Mouse (Mus musculus) layer of hippocampus, adult 18-20 months (tissue): ENCODE measurements around the gene Fbxo42. TPM values are rescaled to one million over a fixed set of nuclear protein-coding genes. Genes with fewer than 3 reads are reported as not detected.

Experiments
- DNase-seq, 2 experiments: peaks; one replicate each; pipeline ENCODE4 v3.0.0; 2022; ENCODE audit warnings: low spot score in 2 of 2
- long read RNA-seq: library from polyadenylated mRNA; stranded (forward); transcript quantifications from one replicate; pipeline ENCODE4 v2.0.0, GENCODE M21; 2021
- total RNA-seq, 2 experiments: library from RNA; stranded (reverse); gene quantifications; 2 replicates each; pipeline ENCODE4 v1.2.3; 2021

Fbxo42 gene
- 10 to 100 TPM; 23.2 to 24.4 TPM for total RNA-seq
- long read RNA-seq, full-length matches to known transcripts = 34 of 46 reads
- long read RNA-seq, partial matches to known transcripts = 7 of 46 reads
- long read RNA-seq, other reads (novel, unspliced or antisense) = 5 of 46 reads

DNA sequence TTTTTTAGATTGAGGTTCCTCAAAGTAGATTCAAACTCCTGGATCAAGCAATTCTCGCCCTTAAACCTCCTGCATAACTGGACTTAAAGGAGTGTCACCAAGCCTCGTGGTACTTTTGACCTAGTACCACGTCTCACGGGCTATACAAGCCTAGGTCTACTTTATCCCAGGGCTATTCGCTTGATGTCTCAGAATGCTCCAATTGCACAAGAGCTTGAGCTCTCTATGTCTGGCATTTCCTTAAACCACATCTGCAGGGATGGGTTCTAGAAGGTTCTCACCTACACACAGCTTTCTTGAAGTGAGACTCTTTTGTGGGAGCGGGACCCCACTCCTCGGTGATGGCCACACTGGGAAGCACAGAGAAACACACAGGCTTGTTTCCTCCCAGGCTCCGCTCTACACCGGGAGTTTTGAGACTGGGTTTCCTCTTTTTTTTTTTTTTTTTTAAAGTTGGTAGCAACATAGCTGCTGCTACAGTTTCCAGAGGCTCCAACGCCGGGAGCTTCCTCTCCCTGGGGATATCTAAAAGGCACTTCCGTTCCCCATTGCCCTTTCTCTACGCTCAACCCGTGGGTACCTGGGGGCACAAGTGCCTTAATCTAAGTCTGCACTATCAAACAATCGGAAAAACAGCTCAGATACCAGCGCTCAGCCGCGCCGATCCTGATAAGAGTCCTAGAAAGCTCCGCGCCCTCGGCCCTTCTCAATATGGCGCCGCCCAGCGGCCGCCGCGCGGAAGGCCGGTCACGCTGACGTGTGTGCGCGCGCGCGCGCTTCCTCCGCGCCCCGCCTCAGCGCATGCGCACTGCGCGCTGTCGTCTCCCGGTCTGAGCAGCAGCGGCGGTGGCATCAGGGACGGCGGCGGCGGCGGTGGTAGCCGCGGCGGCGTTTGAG, at the start of gene Fbxo42:
Gene Fbxo42 (plus strand): TSS at position 802 of the 897 bp plus-strand sequence.
- peak; percentile 91 to 95 for DNase-seq

GRCm38 (mm10) chr4:141098935-141099334, 48.8 kb upstream of the Fbxo42 start:
- no peak for DNase-seq

DNA sequence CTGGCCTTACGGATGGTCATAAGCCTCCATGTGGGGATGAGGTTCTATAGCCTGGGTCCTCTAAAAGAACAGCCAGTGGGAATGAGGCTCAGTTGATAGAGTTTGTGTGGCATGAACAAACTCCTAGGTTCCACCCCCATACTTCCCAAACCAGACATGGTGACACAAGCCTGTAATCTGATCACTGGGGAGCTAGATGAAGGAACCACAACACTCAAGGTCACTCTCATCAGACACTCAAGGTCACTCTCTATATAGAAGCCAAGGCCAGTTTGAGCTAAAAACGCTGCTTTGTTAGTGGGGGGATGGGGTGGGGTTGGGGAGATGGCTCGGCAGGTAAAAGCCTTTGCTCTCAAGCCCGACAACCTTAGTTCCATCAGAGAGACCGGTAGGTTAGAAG, 47.8 kb upstream of the Fbxo42 start:
- DNase-seq = no peak

GRCm38 (mm10) chr4:141101291-141101690, 46.4 kb upstream of the Fbxo42 start:
- no peak for DNase-seq

DNA sequence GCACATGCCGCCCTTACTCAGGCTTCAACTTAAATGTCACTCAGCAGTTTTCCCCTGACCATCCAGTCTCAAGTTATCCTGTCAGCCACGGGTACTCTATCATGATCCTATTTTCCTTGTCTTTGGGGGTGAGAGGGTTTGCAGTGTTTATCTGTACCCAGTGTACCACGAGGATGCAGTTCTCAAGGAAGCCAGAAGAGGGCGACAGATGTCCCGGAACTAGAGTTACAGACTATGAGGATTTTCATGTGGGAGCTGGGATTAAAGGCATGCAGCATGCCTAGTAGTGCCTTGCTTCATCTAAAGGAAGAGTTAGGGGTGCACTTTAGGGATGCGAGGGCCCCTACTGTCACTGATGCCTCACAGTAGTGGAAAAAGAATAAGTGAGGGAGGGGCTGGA, 45.9 kb upstream of the Fbxo42 start:
- no peak for DNase-seq

- no peak for DNase-seq
These were observed 41.1 kb upstream of the Fbxo42 start for GRCm38 (mm10) chr4:141106526-141107183.

DNA sequence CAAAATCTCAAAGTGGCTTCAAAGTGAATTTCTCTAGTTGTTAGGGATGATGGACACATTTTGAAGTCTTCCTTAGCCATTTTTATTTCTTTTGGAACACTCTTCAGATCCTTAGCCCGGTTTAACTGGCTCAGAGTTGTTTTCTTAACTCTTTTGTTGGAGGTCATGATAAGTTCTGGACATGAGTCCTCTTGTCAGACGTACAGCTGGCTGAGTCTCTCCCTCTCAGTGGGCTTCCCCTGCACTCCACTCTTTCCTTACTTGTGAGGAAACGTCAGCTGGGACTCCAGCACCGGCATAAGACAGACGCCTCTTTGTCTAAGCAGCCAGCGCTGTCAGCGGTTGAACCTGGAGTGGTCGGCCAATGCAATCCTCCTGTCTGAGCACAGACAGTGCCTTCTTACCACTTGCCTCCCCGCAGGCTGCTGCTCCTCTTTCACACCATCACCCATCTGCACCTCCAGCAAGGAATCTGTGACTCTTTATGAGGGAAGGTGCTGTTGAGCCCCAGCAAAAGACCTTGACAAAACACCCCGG, 39.4 kb upstream of the Fbxo42 start:
- DNase-seq = no peak

GRCm38 (mm10) chr4:141113831-141114230, 33.9 kb upstream of the Fbxo42 start:
- peak in 1 of 2 experiments; percentile 24 for DNase-seq

GRCm38 (mm10) chr4:141114521-141114981, 33.2 kb upstream of the Fbxo42 start:
- DNase-seq = peak; percentile 29 to 64

DNA sequence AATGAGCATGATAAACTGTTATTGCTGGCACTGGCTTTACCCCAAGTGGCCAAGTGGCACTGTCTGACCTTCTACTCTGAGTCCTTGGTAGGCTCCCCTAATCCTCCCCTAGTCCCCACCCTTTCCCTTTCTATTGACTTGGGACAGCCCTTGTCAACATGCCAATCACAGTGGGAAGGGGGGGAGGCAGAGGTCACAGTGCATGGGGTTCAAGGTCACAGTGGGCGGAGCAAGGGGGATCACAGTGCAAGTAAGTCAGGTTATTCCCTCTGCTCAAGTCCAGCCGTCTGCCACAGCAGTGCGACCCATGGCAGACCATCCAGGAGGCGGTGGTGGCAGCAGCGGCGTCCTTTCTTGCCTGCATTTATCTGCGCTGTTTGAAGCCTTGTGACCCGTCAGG, 32.3 kb upstream of the Fbxo42 start:
- DNase-seq = no peak

GRCm38 (mm10) chr4:141118691-141119090, 29.0 kb upstream of the Fbxo42 start:
- no peak for DNase-seq

GRCm38 (mm10) chr4:141120700-141121099, 27.0 kb upstream of the Fbxo42 start:
- peak; percentile 51 to 80 for DNase-seq

- DNase-seq = no peak
These were observed 25.1 kb upstream of the Fbxo42 start for GRCm38 (mm10) chr4:141122663-141123062.

GRCm38 (mm10) chr4:141123065-141123464, 24.6 kb upstream of the Fbxo42 start:
- DNase-seq = no peak

DNA sequence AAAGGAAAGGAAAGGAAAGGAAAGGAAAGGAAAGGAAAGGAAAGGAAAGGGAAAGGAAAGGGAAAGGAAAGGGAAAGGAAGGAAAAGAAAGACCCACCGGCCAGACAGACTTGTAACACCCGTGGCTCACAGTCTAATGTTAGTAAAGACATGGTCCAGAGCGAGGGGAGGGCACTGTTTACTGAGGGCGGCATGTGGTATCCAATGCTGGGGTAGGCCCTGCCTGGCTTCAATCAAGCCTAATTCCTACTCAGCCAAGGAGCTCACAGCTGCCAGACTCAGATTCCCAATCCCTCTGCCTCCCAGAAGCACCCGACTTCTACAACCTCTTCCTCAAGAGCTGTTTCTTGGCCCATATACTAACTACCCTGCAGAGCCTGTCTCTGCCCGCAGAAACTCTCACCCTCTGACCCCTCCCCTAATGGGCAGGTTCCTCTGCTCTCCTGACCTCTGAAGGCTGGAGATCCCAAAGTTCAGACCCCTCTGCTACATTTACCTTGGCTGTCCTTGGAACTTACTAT, 18.5 kb upstream of the Fbxo42 start:
- DNase-seq = no peak

- peak; percentile 35 to 81 for DNase-seq
These were observed 16.9 kb upstream of the Fbxo42 start for GRCm38 (mm10) chr4:141130704-141131342.

- DNase-seq = no peak
These were observed 16.1 kb upstream of the Fbxo42 start for GRCm38 (mm10) chr4:141131531-141132061.

GRCm38 (mm10) chr4:141132191-141132590, 15.5 kb upstream of the Fbxo42 start:
- DNase-seq = no peak

GRCm38 (mm10) chr4:141133227-141133626, 14.5 kb upstream of the Fbxo42 start:
- DNase-seq = no peak

- peak in 1 of 2 experiments; percentile 40 for DNase-seq
These were observed 13.7 kb upstream of the Fbxo42 start for GRCm38 (mm10) chr4:141134031-141134441.
